Mouse (Mus musculus) kidney, adult 2 months (tissue): ENCODE data around the gene Colec11.

Experiments
- CTCF ChIP-seq: fragments of 200-500 bp; conservative IDR thresholded peaks from 2 replicates; pipeline ENCODE4 v1.5.1; 2011; ENCODE audit warnings: low read depth, mild to moderate bottlenecking, control low read depth, low read length, moderate library complexity, mixed read lengths; ENCODE audit not compliant: insufficient read depth, insufficient read length
- POLR2A ChIP-seq: fragments of 200-500 bp; IDR thresholded peaks from one replicate; pipeline ENCODE4 v1.6.1; 2011; ENCODE audit warnings: low read depth, low read length, control low read depth

DNA sequence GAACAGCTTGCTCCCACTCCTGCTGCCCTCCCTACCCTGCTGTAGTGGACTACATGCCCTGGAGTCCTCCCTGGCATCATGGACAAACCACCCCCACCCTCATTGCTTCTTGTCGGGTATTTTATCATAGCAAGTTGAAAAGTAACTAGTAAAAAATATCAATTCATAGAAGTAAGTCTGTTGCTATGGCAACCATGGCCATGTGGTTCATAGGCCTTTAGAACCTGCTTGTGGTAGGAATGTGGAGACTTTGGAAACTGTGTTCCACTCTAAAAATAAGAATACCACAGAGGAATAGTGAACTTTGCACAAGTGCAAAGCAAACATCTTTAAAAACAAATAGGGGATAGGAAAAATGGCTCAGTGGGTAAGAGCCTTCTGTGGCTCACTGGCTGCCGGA, 50.9 kb downstream of the Colec11 start:
- no peak for TF ChIP-seq CTCF
- no peak for TF ChIP-seq POLR2A
